Mouse (Mus musculus): ENCODE measurements around the gene Dach1. TPM values are rescaled to one million over a fixed set of nuclear protein-coding genes. Genes with fewer than 3 reads are reported as not detected.

The Dach1 gene
- polyA plus RNA-seq (2016; fragmentation: Nextera tagmentation; extraction: Ambion mirVana) = 14.8 and 15.4 TPM in 2 replicates

DNA sequence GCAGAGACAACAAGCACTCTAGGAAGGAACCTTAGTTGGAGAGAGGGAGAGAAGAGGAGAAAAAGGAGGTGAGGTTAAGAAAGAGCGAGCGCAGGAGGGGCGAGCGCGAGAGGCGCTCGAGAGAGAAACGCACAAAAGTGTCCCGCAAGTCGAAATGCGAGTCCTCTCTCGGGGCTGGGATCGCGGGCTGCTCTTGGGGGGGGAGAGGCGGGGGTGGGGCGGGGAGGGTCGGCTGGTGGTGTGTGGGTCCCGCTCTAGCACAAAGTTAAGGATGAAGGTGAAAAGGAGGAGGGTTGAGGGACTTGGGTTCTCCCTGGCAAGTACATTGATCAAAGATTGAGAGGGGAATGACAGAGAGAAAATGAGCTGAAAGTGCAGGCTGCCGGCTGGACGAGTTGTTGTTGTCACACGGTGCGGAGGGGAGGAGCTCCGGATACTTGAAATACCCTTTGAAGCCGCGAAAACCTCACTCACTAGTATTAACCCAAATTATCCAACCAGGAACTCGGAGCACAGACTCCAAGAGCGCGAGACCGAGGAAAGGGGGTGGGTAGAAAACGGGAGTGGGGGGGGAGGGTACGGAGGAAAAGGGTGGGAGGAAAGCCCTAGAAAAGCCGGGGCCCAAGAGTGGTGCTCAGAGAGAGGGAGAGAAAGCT lies at the start of gene Dach1:
TSS of gene Dach1 (minus strand) at position 345 of the 656 bp plus-strand sequence.
- H3K36me3 ChIP-seq (replicated peaks) = no peaks in the 10 kb centered on the region
- peak within 1 kb of the TSS; percentile 98 for H3K27ac ChIP-seq
- WGBS = under 1% methylated on average over 32 of the region's 32 CpGs
- no peaks in the 10 kb centered on the region for H3K27me3 ChIP-seq (ENCODE audit: poor library complexity, severe bottlenecking)
- peak within 1 kb of the TSS; percentile 79 for H3K4me3 ChIP-seq
- H3K9me3 ChIP-seq = no peaks in the 10 kb centered on the region
- H3K4me1 ChIP-seq = peaks cover 71% of the 10 kb centered on the region
- DNase-seq (ENCODE audit: extremely low spot score, low spot score) = peak; percentile 85

DNA sequence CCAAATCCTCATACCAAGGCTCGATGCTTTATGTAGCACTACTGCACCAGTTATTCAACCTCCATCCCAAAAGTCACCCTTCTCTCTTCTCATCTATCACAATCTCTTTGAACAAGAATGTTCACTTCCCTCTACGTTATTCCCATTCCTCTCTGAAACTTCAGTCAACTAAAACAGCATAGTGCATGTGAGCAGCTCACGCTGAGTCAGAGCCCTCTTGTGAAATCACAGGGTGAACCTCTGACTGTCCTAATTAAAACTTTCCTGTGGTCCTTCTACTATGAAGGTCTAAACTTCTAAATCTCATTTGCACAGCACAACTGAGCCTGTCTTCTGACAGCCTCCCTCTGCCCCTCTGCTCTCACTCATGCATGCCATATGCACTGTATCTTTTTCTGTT lies 30.5 kb upstream of the Dach1 start:
- H3K9me3 ChIP-seq = no peaks in the 10 kb centered on the region
- WGBS = 89% methylated on average over 3 of the region's 3 CpGs
- H3K4me3 ChIP-seq = no peak overlapping the region
- DNase-seq (ENCODE audit: extremely low spot score, low spot score) = no peak
- no peaks in the 10 kb centered on the region for H3K4me1 ChIP-seq
- H3K36me3 ChIP-seq (replicated peaks) = no peaks in the 10 kb centered on the region
- H3K27me3 ChIP-seq (ENCODE audit: poor library complexity, severe bottlenecking) = no peaks in the 10 kb centered on the region
- no peak overlapping the region for H3K27ac ChIP-seq

DNA sequence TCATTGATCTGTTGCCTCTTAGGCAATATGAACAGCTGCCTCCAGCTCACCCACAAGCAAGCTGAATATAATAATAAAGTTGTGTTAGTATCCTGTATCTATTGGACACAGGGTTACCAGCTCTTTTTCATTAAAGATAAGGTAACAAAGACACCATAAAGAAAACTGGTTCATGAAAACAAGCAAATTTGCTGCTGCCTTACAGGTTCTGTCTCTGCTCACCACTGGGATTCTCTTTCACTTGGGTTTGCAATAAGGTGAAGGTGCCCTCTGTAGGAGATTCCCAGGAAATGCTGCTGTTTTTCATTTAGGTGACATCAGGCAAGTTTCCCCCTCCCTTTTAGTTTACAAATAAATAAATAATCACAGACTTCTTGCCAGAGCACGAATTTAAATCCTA lies 12.0 kb upstream of the Dach1 start:
- no peak for DNase-seq (ENCODE audit: extremely low spot score, low spot score)
- H3K27me3 ChIP-seq (ENCODE audit: poor library complexity, severe bottlenecking) = no peaks in the 10 kb centered on the region
- no peak overlapping the region for H3K4me3 ChIP-seq
- H3K4me1 ChIP-seq = peaks cover 10% of the 10 kb centered on the region
- H3K27ac ChIP-seq = no peak overlapping the region
- H3K36me3 ChIP-seq (replicated peaks) = no peaks in the 10 kb centered on the region
- WGBS = 8% methylated on average over 1 of the region's 1 CpGs
- no peaks in the 10 kb centered on the region for H3K9me3 ChIP-seq

DNA sequence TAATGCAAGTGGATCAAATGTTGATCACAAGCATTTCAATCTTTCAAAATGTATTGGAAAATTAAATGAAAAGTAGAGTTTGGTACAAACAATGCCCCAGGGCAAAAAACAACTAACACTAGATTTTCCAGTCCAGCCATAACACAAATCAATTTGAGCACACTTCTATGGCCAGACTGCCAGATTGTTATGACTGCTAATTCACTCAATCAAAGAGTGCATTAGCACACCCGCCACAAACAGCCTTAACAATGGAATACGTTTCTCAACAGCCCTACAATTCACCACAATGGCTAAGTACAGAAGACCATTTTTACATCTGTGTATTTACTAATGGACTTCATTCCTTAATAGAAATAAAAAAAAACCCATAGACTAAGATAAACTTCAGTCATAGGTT lies 4.3 kb upstream of the Dach1 start:
- peak overlapping the region; percentile 51; the same call in 1 of the 2 replicates for H3K27ac ChIP-seq
- 10% methylated on average over 2 of the region's 2 CpGs for WGBS
- no peaks in the 10 kb centered on the region for H3K27me3 ChIP-seq (ENCODE audit: poor library complexity, severe bottlenecking)
- no peaks in the 10 kb centered on the region for H3K9me3 ChIP-seq
- peaks cover 59% of the 10 kb centered on the region for H3K4me1 ChIP-seq
- H3K4me3 ChIP-seq = no peak overlapping the region
- H3K36me3 ChIP-seq (replicated peaks) = no peaks in the 10 kb centered on the region
- DNase-seq (ENCODE audit: extremely low spot score, low spot score) = no peak

DNA sequence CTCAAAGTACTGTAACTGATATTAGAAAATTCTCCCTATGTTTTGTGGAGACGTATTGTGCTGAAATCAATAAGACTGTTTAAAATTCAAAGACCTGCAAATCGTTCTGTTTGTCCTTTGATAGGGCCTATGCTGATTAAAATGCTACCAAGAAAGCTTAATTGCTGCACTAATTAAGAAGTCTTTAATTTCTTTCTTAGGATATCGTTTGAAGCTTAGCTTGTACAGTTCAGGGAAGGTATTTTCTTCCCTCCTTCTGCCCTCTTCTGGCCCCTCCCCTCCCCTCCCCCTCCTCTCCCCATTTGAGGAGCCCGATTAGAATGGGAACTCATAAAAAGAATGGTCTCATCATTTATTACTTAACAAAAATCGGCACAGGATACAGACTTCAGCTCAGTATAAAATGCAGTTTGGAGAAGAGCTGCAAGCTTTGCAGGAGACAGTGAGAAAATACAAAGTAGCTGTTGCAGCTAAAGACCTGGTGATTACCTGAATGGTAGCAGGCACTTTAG lies 2.9 kb upstream of the Dach1 start:
- Histone ChIP-seq H3K9me3 (no peaks in the 10 kb centered on the region), H3K4me1 (peaks cover 59% of the 10 kb centered on the region), H3K4me3 (peak overlapping the region; percentile 30), H3K27ac (peak overlapping the region; percentile 74), H3K36me3 (replicated peaks) (no peaks in the 10 kb centered on the region), H3K27me3 (ENCODE audit: poor library complexity, severe bottlenecking) (no peaks in the 10 kb centered on the region)
- WGBS = 4% methylated on average over 5 of the region's 5 CpGs
- no peak for DNase-seq (ENCODE audit: extremely low spot score, low spot score)

DNA sequence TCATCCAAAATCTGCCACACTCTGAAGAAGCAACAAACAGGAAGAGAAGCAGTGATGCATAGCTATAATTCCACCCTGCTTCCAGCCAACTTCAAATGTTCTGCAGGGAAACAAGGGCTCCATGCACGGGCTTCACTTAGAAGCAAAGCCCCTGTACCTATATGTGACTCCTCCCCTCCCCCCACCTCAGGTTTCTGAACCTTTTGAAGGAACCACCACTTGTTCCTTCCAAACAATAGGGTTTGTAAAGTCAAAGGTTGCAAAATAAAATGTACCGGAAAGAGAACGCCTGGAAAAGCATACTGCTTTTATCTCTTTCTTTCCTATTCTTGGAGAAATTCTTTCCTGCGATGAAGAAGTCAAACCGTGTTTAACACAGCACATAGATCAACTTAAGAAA lies 2.3 kb upstream of the Dach1 start:
- Histone ChIP-seq H3K4me1 (peaks cover 64% of the 10 kb centered on the region), H3K27ac (peak overlapping the region; percentile 74), H3K4me3 (peak overlapping the region; percentile 30), H3K9me3 (no peaks in the 10 kb centered on the region), H3K36me3 (replicated peaks) (no peaks in the 10 kb centered on the region), H3K27me3 (ENCODE audit: poor library complexity, severe bottlenecking) (no peaks in the 10 kb centered on the region)
- 2% methylated on average over 5 of the region's 5 CpGs for WGBS
- no peak for DNase-seq (ENCODE audit: extremely low spot score, low spot score)

DNA sequence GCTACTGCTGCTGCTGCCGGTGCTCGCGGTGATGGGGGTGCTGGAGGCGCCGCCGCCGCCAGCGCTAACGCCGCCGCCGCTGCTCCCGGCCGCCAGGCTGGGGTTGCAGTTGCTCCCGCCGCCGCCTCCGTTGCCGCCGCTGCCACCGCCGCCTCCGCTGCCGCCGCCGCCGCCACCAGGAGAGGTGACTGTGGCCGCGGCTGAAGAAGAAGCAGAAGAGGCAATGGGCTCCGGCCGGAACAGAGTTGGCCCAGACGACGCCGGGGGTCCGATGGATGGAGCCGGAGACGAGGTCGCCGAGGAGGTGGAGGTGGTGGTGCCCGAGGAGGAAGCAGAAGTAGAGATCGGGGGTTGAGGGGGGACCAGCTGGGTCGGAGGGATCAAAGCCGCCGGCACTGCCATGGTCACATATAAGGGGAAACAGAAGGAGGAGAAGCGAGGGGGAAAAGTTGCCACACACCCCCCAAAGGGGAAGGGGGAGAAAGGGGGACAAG lies 610 bp downstream of the Dach1 start:
- peaks cover 70% of the 10 kb centered on the region for H3K4me1 ChIP-seq
- H3K36me3 ChIP-seq (replicated peaks) = no peaks in the 10 kb centered on the region
- H3K27ac ChIP-seq = peak overlapping the region; percentile 98
- under 1% methylated on average over 45 of the region's 45 CpGs for WGBS
- H3K27me3 ChIP-seq (ENCODE audit: poor library complexity, severe bottlenecking) = no peaks in the 10 kb centered on the region
- peak overlapping the region; percentile 79 for H3K4me3 ChIP-seq
- no peaks in the 10 kb centered on the region for H3K9me3 ChIP-seq
- peak; percentile 65 for DNase-seq (ENCODE audit: extremely low spot score, low spot score)

DNA sequence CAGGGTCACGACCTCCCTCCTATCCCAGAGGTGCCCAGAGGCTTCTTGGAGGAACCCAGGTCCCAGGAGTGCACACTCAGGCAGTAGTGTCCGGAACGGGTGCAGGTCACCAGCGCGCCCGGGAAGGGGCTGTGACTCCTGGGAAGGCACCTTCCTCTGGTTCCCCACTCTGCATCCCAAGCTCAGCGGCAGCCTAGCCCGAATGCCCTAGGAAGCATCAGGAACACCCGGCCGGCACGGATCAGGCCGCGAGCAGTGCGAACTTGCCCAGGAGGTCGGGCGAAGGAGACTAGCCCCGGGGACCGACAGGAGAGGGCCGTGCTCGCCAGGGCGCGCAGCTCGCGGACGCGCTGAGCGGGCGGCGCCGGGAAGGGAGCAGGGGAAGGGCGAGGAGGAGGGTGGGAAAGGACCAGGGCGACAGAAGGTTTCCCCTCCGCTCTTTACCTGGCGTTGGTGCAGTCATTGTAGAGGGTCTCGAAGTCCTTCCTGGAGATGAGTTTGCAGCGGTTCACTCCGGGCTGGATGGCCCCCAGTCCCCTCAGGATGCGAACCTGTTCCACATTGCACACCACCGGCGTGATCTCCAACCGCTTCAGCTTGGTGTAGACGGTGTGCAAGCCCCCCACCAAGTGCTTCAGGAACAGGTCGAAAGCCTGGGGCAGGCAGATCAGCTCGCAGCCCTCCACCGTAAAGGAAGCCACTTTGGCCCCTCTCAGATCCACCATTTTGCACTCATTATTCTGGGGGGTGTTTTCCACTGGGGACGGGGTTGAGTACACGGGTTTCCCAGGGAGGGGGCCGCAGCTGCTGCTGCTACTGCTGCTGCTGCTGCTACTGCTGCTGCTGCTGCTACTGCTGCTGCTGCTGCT lies 1.3 kb downstream of the Dach1 start:
- under 1% methylated on average over 48 of the region's 48 CpGs for WGBS
- peak overlapping the region; percentile 79 for H3K4me3 ChIP-seq

DNA sequence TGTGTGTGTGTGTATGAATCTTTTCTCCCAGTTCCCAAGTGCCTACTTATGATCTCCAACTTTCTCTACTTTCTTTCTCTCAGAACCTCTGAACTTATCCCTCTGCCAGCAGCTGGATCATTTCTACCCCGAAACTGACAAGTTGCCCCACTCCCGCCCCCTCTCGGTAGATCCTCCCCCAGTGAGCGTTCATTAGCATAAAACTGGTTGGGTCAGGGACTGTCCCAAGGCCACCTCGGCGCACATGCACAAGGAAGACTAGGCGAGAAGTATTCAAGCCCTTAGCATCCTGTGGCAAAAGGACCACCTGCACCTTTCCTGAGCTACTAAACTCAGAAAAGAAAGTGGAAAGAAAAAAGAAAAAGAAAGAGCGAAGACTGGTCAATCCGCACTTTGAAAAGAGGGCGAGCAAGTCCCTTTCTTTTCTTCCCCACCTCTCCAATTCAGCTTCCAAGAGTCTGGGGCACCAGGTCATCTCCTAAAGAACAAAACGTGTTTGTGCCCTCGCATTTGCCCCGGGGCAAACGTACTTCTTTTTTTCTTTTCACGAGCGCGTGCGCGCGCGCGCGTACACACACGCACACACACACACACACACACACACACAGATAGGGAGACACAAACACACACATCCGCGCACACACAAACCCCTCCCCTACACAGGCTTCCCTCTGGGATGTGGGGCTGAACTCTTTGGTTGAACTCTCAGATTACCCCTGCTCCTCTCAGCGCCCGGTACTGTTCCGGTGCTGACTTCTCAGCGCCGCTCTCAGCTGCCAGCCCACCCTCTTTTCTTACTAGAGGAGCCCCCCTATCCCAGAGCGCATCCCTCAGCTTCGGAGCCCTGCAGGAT lies 2.2 kb downstream of the Dach1 start:
- Histone ChIP-seq H3K4me1 (peaks cover 64% of the 10 kb centered on the region), H3K9me3 (no peaks in the 10 kb centered on the region), H3K27ac (peak overlapping the region; percentile 98), H3K27me3 (ENCODE audit: poor library complexity, severe bottlenecking) (no peaks in the 10 kb centered on the region), H3K36me3 (replicated peaks) (no peaks in the 10 kb centered on the region), H3K4me3 (peak overlapping the region; percentile 79)
- DNase-seq (ENCODE audit: extremely low spot score, low spot score) = peak; percentile 63
- under 1% methylated on average over 33 of the region's 33 CpGs for WGBS

More for the DNA sequence above, 1.3 kb downstream of the Dach1 start:
- Histone ChIP-seq H3K9me3 (no peaks in the 10 kb centered on the region), H3K36me3 (replicated peaks) (no peaks in the 10 kb centered on the region), H3K27ac (peak overlapping the region; percentile 98), H3K4me1 (peaks cover 66% of the 10 kb centered on the region), H3K27me3 (ENCODE audit: poor library complexity, severe bottlenecking) (no peaks in the 10 kb centered on the region)
- peak; percentile 66 for DNase-seq (ENCODE audit: extremely low spot score, low spot score)

DNA sequence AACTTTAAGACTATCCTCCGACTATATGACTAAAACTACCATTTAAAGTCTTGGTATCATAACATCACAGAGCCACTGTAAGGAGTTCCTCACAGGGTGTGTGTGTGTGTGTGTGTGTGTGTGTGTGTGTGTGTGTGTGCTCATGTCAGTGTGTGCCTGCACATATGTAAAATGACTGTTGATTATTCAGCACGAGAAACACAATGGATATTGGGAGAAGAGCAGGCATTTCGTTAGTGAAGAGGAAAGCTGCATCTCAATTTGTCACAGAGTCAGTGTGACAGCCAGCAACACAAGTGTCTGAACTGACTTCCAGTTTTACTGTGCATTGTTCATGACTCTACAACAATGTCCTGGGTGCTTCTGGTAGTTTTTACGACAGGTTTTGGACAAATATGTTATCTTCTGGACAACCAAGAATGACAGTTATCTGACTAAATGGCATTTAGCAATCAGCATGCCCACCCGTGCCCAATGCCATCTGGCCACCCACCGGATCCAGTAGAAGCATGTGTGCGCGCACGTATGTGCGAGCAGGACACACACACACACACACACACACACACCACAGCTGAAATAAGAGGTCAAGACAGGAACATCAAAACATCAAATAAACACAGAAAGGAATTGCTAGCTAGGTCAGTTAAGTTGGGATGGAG lies 3.1 kb downstream of the Dach1 start:
- no peaks in the 10 kb centered on the region for H3K9me3 ChIP-seq
- 69% methylated on average over 10 of the region's 10 CpGs for WGBS
- H3K36me3 ChIP-seq (replicated peaks) = no peaks in the 10 kb centered on the region
- DNase-seq (ENCODE audit: extremely low spot score, low spot score) = no peak
- H3K4me1 ChIP-seq = peaks cover 54% of the 10 kb centered on the region
- H3K4me3 ChIP-seq = peak overlapping the region; percentile 79
- H3K27ac ChIP-seq = peak overlapping the region; percentile 98
- no peaks in the 10 kb centered on the region for H3K27me3 ChIP-seq (ENCODE audit: poor library complexity, severe bottlenecking)

DNA sequence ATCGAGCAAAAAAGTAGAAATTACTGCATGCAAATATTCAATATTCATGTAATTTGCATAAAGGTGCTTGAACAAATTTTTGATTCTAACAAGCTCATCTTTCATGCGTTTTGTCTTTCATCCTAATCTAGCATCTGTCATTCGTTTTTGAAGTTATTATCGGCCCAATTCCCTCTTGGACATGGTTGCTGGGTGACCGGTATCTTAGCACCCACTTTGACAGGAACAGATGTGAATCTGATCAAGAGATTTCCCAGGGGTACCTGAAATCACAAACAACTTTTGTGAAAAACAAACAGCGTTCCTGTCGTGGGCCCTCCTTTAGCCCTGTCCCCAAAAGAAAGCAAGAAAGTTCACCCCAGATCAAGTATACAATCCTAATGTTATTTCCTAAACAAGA lies 12.8 kb downstream of the Dach1 start:
- Histone ChIP-seq H3K27me3 (ENCODE audit: poor library complexity, severe bottlenecking) (no peaks in the 10 kb centered on the region), H3K9me3 (no peaks in the 10 kb centered on the region), H3K4me3 (no peak overlapping the region), H3K36me3 (replicated peaks) (peaks cover 9% of the 10 kb centered on the region; the same call in 1 of the 2 replicates), H3K4me1 (peaks cover 29% of the 10 kb centered on the region), H3K27ac (no peak overlapping the region)
- WGBS = 72% methylated on average over 7 of the region's 7 CpGs
- DNase-seq (ENCODE audit: extremely low spot score, low spot score) = no peak
